Mouse (Mus musculus) neural tube, embryonic 11.5 days (tissue): ENCODE measurements around the gene Lin9. TPM values are rescaled to one million over a fixed set of nuclear protein-coding genes. Genes with fewer than 3 reads are reported as not detected.

ENCODE experiments used
- ATAC-seq: fragments of 200-750 bp; cut with Nextera tagmentation; 2 replicates; pipeline ENCODE4 v1.8.0; 2017; ENCODE audit warnings: moderate number of reproducible peaks, mild to moderate bottlenecking, moderate TSS enrichment, moderate library complexity; ENCODE audit not compliant: insufficient read depth, low FRiP score, low TSS enrichment
- DNase-seq: peaks from one replicate; pipeline ENCODE4 v3.0.0-alpha.2; 2015; ENCODE audit warnings: low spot score
- H3K27ac ChIP-seq: fragments of 300-500 bp; sonication (generic); 2 replicates; pipeline ENCODE4 v1.5.1; 2014; ENCODE audit warnings: low read depth, mild to moderate bottlenecking, low read length
- H3K27me3 ChIP-seq: fragments of 300-500 bp; sonication (generic); 2 replicates; pipeline ENCODE4 v1.6.1; 2014; ENCODE audit warnings: mild to moderate bottlenecking, low read length, mixed read lengths; ENCODE audit not compliant: control insufficient read depth, insufficient read depth
- H3K36me3 ChIP-seq: fragments of 300-500 bp; sonication (generic); 2 replicates; pipeline ENCODE4 v1.6.1; 2014; ENCODE audit warnings: mild to moderate bottlenecking, low read length, moderate library complexity, mixed read lengths; ENCODE audit not compliant: control insufficient read depth, insufficient read depth
- H3K4me1 ChIP-seq: fragments of 300-500 bp; sonication (generic); 2 replicates; pipeline ENCODE4 v1.6.1; 2014; ENCODE audit warnings: low read length, mixed read lengths; ENCODE audit not compliant: control insufficient read depth, insufficient read depth
- H3K4me2 ChIP-seq: fragments of 300-500 bp; sonication (generic); 2 replicates; pipeline ENCODE4 v1.6.1; 2014; ENCODE audit warnings: low read depth, mild to moderate bottlenecking, moderate library complexity
- H3K4me3 ChIP-seq: fragments of 300-500 bp; sonication (generic); 2 replicates; pipeline ENCODE4 v1.5.1; 2014; ENCODE audit warnings: low read depth, low read length
- H3K9ac ChIP-seq: fragments of 300-500 bp; sonication (generic); 2 replicates; pipeline ENCODE4 v1.6.1; 2014; ENCODE audit warnings: mild to moderate bottlenecking, low read length
- H3K9me3 ChIP-seq: fragments of 300-500 bp; sonication (generic); 2 replicates; pipeline ENCODE4 v1.6.1; 2016; ENCODE audit warnings: low read length; ENCODE audit not compliant: control insufficient read depth
- WGBS: fragments of 180-500 bp; shearing (Covaris S2); extraction: QIAGEN DNeasy Blood & Tissue Kit; methylation state at CpG from one replicate; pipeline ENCODE4 v1.1.7; 2014; 5-methylcytosine and 5-hydroxymethylcytosine counted together
- polyA plus RNA-seq: library from polyadenylated mRNA; unstranded; fragments of >200 nt; fragmentation: Nextera tagmentation; extraction: Ambion mirVana; gene quantifications from 2 replicates; pipeline ENCODE4 v1.2.1, GENCODE M21; 2014

Lin9 gene
- polyA plus RNA-seq, 1 experiment from 2014 or later, result 22.2 TPM

DNA sequence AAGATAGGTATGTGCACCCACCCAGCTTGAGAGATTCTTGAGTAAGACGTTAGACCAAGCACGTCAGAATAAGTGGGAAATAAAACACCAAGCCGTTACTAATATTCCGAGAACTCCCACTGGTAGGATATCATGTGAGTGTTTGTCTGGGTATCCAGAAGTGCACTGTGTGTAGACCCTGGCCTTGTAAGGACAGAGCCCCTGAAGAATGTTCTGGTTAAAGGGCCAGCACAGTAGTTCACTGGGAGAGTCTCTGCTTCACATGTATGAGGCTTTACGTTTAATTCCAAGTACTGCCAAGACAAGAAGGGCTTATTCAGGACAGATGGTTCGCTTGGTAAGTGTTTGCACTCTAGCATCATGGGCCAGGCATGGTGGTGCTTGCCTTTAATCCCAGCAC is 78.5 kb downstream of the Lin9 start:
- WGBS, result 87% methylated on average over 6 of the region's 6 CpGs
- H3K4me2 ChIP-seq, result no peak overlapping the region
- DNase-seq, result no peak

DNA sequence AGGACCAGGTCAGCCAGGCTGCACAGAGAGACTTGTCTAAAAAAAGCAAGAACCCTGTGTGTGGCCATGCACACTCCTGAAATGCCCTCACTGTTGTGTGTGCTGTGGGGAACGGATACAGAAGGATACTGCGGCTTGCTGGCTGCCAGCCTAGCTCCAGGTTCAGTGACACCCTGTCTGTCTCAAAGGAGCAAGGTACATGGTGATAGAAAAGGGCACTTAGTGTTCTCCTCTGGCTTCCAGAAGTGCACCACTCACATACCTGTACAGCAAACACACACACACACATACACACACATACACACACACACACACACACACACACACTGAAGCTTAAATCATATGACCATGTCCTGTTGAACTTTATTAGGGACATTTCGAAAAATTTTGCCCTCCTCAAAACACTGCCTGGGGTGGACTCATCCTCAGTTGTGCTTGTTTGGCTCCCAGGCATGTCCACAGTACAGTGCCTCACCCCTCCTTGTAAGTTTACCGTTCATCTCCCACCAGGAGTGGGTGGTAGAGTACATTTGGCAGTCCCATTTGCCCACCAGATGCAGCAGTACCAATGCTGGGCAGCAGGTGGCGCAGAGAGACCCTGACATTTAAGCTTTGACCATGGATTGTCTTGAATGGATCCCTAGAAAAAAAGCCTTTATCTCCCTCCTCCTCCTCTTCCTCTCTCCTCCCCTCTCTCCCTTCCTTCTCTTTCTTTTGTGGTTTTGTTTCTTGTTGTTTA is 79.2 kb downstream of the Lin9 start:
- WGBS, result 44% methylated on average over 5 of the region's 5 CpGs
- Histone ChIP-seq H3K4me1 (no peaks in the 10 kb centered on the region; the same call in 1 of the 2 replicates), H3K36me3 (no peaks in the 10 kb centered on the region), H3K9me3 (no peaks in the 10 kb centered on the region), H3K27ac (no peak overlapping the region), H3K4me3 (no peak overlapping the region), H3K9ac (no peak overlapping the region), H3K4me2 (no peak overlapping the region), H3K27me3 (no peaks in the 10 kb centered on the region)
- ATAC-seq (0 out of 2 replicates have a peak, but pooled peaks have one; percentile 23), DNase-seq (peak; percentile 87)

More for the DNA sequence above, 78.5 kb downstream of the Lin9 start:
- no peak overlapping the region for H3K27ac ChIP-seq
- H3K4me3 ChIP-seq, result no peak overlapping the region
- no peaks in the 10 kb centered on the region for H3K36me3 ChIP-seq
- H3K9ac ChIP-seq, result no peak overlapping the region
- no peaks in the 10 kb centered on the region for H3K4me1 ChIP-seq
- no peak for ATAC-seq
- H3K9me3 ChIP-seq, result no peaks in the 10 kb centered on the region
- H3K27me3 ChIP-seq, result no peaks in the 10 kb centered on the region

DNA sequence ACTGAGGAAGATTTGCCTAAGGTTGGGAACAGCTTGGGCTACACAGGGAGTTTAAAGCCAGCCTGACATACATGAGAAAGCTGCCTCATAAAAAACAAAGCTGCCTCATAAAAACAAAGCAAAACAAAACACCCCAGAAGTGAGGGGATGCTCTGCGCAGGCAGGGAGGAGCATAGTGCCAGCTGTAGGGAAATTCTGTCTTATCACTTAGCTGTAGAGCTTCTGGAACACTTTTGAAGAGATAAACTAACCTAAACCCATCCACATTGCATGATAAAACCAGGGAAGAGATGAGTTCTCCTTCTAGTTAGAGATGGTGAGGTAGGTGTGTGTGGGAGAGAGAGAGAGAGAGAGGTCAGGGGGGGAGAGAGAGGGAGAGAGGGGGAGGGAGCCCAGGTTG is 81.7 kb downstream of the Lin9 start:
- no peaks in the 10 kb centered on the region for H3K9me3 ChIP-seq
- H3K4me3 ChIP-seq, result no peak overlapping the region
- 62% methylated on average over 1 of the region's 1 CpGs for WGBS
- no peak overlapping the region for H3K27ac ChIP-seq
- ATAC-seq, result no peak
- no peak overlapping the region for H3K9ac ChIP-seq
- no peaks in the 10 kb centered on the region for H3K36me3 ChIP-seq
- peaks cover 10% of the 10 kb centered on the region; the same call in 1 of the 2 replicates for H3K4me1 ChIP-seq
- no peak for DNase-seq
- no peak overlapping the region for H3K4me2 ChIP-seq
- H3K27me3 ChIP-seq, result no peaks in the 10 kb centered on the region

DNA sequence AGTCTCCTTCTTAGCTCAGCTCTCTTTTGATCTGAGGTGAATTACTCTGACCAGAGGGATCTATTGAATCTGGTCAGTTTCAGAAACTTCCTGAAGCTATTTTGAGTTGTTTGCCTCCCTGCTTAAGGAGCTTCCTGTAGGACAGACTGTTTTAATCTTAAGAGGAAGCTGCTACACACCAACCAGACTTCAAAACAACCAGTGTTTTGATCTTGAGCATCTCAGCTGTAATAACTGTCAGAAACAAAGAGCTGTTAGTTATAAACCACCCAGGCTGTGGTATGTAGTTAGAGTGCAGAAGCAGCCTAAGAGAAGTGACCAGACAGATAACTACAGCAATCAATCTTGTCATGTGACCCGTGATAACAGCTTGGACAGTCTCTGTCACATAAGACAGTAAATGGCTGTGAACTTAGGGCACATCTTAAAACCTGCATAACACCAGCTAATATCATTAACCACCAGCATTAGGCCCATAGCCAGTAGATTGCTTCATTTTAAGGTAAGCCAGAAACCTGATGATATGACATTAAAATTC is 82.8 kb downstream of the Lin9 start:
- DNase-seq, result no peak
- Histone ChIP-seq H3K4me1 (peaks cover 10% of the 10 kb centered on the region; the same call in 1 of the 2 replicates), H3K9ac (no peak overlapping the region), H3K27me3 (no peaks in the 10 kb centered on the region), H3K4me3 (no peak overlapping the region), H3K9me3 (no peaks in the 10 kb centered on the region), H3K36me3 (no peaks in the 10 kb centered on the region), H3K27ac (no peak overlapping the region), H3K4me2 (no peak overlapping the region)
- WGBS, result 59% methylated on average over 1 of the region's 1 CpGs
- no peak for ATAC-seq

DNA sequence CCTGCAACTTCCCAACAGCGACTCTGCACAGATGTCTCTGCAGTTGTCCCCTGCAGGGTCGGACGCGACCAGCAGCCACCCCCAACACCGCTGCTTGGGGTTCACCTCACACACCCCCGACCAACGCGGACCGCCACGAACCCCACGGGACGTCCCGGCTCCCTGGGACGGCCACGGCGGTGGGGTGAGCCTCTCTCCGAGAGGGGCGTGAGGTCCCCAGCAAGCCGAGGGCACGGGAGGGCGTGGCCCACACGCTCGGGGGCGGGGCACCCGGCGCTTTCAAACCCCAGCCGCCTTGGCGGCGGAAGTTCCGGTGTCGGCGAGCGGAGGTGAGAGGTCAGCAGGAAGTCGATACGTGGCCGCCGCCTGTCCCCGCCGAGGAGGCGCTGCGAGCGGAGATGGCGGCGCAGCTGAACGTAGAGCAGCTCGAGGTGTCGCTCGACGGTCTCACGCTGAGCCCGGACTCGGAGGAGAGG is 84.8 kb downstream of the Lin9 start, which contains the start of gene Acbd3:
Gene Acbd3, plus strand, starts transcription at position 340 of the 476 bp plus-strand sequence.
- peak within 1 kb of the TSS; percentile 86 for H3K27ac ChIP-seq
- WGBS, result 2% methylated on average over 40 of the region's 52 CpGs
- H3K9ac ChIP-seq, result peak within 1 kb of the TSS; percentile 95
- H3K4me3 ChIP-seq, result peak within 1 kb of the TSS; percentile 96
- ATAC-seq, result peak; percentile 93
- peaks cover 13% of the 10 kb centered on the region for H3K4me1 ChIP-seq
- DNase-seq, result peak; percentile 95
- peak within 1 kb of the TSS; percentile 76 for H3K4me2 ChIP-seq
- no peaks in the 10 kb centered on the region for H3K9me3 ChIP-seq
- H3K36me3 ChIP-seq, result no peaks in the 10 kb centered on the region
- no peaks in the 10 kb centered on the region for H3K27me3 ChIP-seq

DNA sequence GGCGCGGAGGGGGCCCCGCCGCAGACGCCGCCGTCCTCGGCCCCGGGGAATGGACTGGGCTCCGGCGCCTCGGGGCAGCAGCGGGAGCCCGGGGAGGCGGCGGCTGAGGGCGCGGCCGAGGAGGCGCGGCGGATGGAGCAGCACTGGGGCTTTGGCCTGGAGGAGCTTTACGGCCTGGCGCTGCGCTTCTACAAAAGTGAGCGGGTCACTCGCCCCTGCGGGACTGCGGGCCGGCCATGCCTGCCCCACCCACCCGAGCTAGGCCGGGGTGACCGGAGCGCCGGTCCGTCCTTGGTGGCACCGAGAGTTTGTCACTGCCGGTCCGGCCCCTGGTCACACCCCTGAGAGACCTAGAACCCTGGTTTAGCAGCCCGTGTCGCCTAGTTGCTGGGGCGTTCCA is 85.2 kb downstream of the Lin9 start:
- H3K27me3 ChIP-seq, result no peaks in the 10 kb centered on the region
- peak overlapping the region; percentile 95 for H3K9ac ChIP-seq
- no peak for DNase-seq
- H3K27ac ChIP-seq, result peak overlapping the region; percentile 86
- no peaks in the 10 kb centered on the region for H3K36me3 ChIP-seq
- H3K4me3 ChIP-seq, result peak overlapping the region; percentile 96
- peaks cover 13% of the 10 kb centered on the region for H3K4me1 ChIP-seq
- H3K4me2 ChIP-seq, result peak overlapping the region; percentile 76
- no peaks in the 10 kb centered on the region for H3K9me3 ChIP-seq
- ATAC-seq, result peak; percentile 76
- under 1% methylated on average over 37 of the region's 42 CpGs for WGBS

DNA sequence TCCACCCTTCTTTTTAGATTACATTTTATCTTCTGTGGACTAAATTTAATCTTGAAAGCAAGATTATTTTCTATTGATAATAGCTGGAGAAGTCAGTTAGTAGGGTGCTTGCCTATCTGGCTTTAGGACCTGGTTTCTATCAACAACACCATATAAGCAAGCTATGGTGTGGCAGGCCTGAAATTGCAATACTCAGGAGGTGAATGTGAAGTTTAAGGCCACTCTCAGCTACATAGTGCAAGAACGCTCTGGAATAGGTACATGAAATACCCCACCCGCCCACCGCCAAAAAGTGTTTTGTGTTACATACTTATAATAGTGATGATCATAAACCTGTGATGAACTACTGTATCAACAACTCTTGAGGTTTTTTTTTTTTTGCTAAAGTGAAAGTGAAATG is 88.3 kb downstream of the Lin9 start:
- no peak overlapping the region for H3K27ac ChIP-seq
- H3K27me3 ChIP-seq, result no peaks in the 10 kb centered on the region
- no peak overlapping the region for H3K4me2 ChIP-seq
- H3K36me3 ChIP-seq, result no peaks in the 10 kb centered on the region; the same call in 1 of the 2 replicates
- WGBS, result 92% methylated on average over 3 of the region's 3 CpGs
- peaks cover 13% of the 10 kb centered on the region for H3K4me1 ChIP-seq
- H3K9me3 ChIP-seq, result no peaks in the 10 kb centered on the region
- no peak for ATAC-seq
- no peak overlapping the region for H3K4me3 ChIP-seq
- DNase-seq, result no peak
- H3K9ac ChIP-seq, result no peak overlapping the region
